Mouse (Mus musculus): ENCODE data around the gene Plekha4. TPM values are rescaled to one million over a fixed set of nuclear protein-coding genes. Genes with fewer than 3 reads are reported as not detected.

The Plekha4 gene
- polyA plus RNA-seq, 1 experiment, result not detected

DNA sequence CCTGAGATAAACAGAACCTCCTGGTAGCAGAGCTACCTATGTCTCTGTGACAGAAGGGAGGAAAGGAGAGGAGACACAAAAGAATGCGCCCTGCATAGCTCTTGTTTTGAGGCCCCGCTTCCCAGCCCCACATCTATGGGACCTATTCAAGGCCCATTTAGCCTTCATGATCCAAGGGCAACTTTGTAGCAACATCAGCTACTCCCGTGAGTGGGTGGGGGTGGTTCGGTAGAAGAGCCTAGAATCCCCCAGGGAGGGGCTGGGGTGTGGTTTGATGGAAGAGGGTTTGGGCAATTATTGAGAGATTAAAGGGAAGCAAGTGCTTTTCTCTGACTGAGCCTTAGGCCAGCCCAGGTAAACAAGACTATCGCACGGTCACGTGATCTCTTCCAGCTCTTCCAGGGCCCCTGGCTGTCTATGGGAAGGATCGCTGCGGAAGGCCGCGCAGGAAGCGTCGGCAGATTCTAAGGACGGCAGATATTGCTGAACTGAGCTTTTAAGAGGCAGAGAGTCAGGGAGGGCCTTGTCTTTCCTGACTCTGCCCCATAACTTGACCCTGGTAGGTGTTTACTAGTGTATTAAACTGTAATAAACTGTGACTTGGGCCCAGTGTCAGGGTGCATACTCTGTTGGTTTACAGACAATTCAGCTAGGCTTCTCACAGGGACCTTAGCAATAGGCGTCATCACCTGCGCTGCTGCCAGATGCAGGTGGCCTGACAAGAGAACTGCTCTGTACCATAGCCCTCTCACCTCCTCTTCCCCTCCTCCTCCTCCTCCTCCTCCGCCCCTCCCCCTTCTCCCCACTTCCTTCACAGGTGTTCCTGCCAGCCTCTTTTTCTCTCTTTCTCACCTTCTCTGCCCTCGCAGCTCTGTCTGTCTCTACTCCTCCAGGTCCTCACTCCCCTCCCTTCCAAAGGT is 73.1 kb downstream of the Plekha4 start:
- Histone ChIP-seq H3K4me3 (ENCODE audit: insufficient read depth, low read depth, low read length) (no peak overlapping the region), H3K27ac (ENCODE audit: insufficient read depth, low read depth, low read length) (no peak overlapping the region), H3K4me1 (ENCODE audit: control insufficient read depth, insufficient read depth, low read length) (no peaks in the 10 kb centered on the region)
- TF ChIP-seq POLR2A (IDR thresholded peaks at IDR 0.05; ENCODE audit: insufficient read depth, low read depth, low read length) (no peak), CTCF (IDR thresholded peaks at IDR 0.05; ENCODE audit: insufficient read depth, low read depth, low read length) (no peak)
- WGBS, result 67% methylated on average over 18 of the region's 18 CpGs

Other genes with a start within 250 kb of the Plekha4 start
- gene Slc6a21, start 248.8 kb upstream of the Plekha4 start, polyA plus RNA-seq (2012; ENCODE audit: insufficient read depth, insufficient read length, low replicate concordance, missing spikeins), result not detected in 2 replicates
- gene Trpm4, start 192.6 kb upstream of the Plekha4 start, polyA plus RNA-seq (2012; ENCODE audit: insufficient read depth, insufficient read length, low replicate concordance, missing spikeins), result not detected in 2 replicates
- gene Hrc, start 191.0 kb upstream of the Plekha4 start, polyA plus RNA-seq (2012; ENCODE audit: insufficient read depth, insufficient read length, low replicate concordance, missing spikeins), result not detected in 2 replicates
- gene Ppfia3, start 159.3 kb upstream of the Plekha4 start, polyA plus RNA-seq (2012; ENCODE audit: insufficient read depth, insufficient read length, low replicate concordance, missing spikeins), result not detected in 2 replicates
- gene Lin7b, start 155.7 kb upstream of the Plekha4 start, polyA plus RNA-seq (2012; ENCODE audit: insufficient read depth, insufficient read length, low replicate concordance, missing spikeins), result not detected in 2 replicates
- gene Snrnp70, start 130.6 kb upstream of the Plekha4 start, polyA plus RNA-seq (2012; ENCODE audit: insufficient read depth, insufficient read length, low replicate concordance, missing spikeins), result 1,039 and 1,720 TPM in 2 replicates
- gene Kcna7, start 120.7 kb upstream of the Plekha4 start, polyA plus RNA-seq (2012; ENCODE audit: insufficient read depth, insufficient read length, low replicate concordance, missing spikeins), result not detected in 2 replicates
- not detected in 2 replicates for gene Ntf5, start 112.6 kb upstream of the Plekha4 start, polyA plus RNA-seq (2012; ENCODE audit: insufficient read depth, insufficient read length, low replicate concordance, missing spikeins)
- gene Lhb, start 105.5 kb upstream of the Plekha4 start, polyA plus RNA-seq (2012; ENCODE audit: insufficient read depth, insufficient read length, low replicate concordance, missing spikeins), result not detected in 2 replicates
- gene Gys1, start 91.5 kb upstream of the Plekha4 start, polyA plus RNA-seq (2012; ENCODE audit: insufficient read depth, insufficient read length, low replicate concordance, missing spikeins), result not detected in 2 replicates
- not detected in 2 replicates for gene Ruvbl2, start 88.2 kb upstream of the Plekha4 start, polyA plus RNA-seq (2012; ENCODE audit: insufficient read depth, insufficient read length, low replicate concordance, missing spikeins)
- 553 and 835 TPM in 2 replicates for gene Ftl1, start 66.4 kb upstream of the Plekha4 start, polyA plus RNA-seq (2012; ENCODE audit: insufficient read depth, insufficient read length, low replicate concordance, missing spikeins)
- not detected in 2 replicates for gene Bax, start 59.4 kb upstream of the Plekha4 start, polyA plus RNA-seq (2012; ENCODE audit: insufficient read depth, insufficient read length, low replicate concordance, missing spikeins)
- gene Tulp2, start 44.5 kb upstream of the Plekha4 start, polyA plus RNA-seq (2012; ENCODE audit: insufficient read depth, insufficient read length, low replicate concordance, missing spikeins), result not detected in 2 replicates
- gene Gm45808, start 39.5 kb upstream of the Plekha4 start, polyA plus RNA-seq (2012; ENCODE audit: insufficient read depth, insufficient read length, low replicate concordance, missing spikeins), result not detected in 2 replicates
- gene Dhdh, start 37.5 kb upstream of the Plekha4 start, polyA plus RNA-seq (2012; ENCODE audit: insufficient read depth, insufficient read length, low replicate concordance, missing spikeins), result not detected in 2 replicates
- not detected in 2 replicates for gene Nucb1, start 15.9 kb upstream of the Plekha4 start, polyA plus RNA-seq (2012; ENCODE audit: insufficient read depth, insufficient read length, low replicate concordance, missing spikeins)
- not detected in 2 replicates for gene Ppp1r15a, start 62 bp upstream of the Plekha4 start, polyA plus RNA-seq (2012; ENCODE audit: insufficient read depth, insufficient read length, low replicate concordance, missing spikeins)
- gene Hsd17b14, start 28.6 kb downstream of the Plekha4 start, polyA plus RNA-seq (2012; ENCODE audit: insufficient read depth, insufficient read length, low replicate concordance, missing spikeins), result not detected in 2 replicates
- not detected in 2 replicates for gene Bcat2, start 43.8 kb downstream of the Plekha4 start, polyA plus RNA-seq (2012; ENCODE audit: insufficient read depth, insufficient read length, low replicate concordance, missing spikeins)
- gene Fgf21, start 89.2 kb downstream of the Plekha4 start, polyA plus RNA-seq (2012; ENCODE audit: insufficient read depth, insufficient read length, low replicate concordance, missing spikeins), result not detected in 2 replicates
- gene Fut1, start 91.0 kb downstream of the Plekha4 start, polyA plus RNA-seq (2012; ENCODE audit: insufficient read depth, insufficient read length, low replicate concordance, missing spikeins), result not detected in 2 replicates
- not detected in 2 replicates for gene Izumo1, start 95.5 kb downstream of the Plekha4 start, polyA plus RNA-seq (2012; ENCODE audit: insufficient read depth, insufficient read length, low replicate concordance, missing spikeins)
- gene Rasip1, start 101.2 kb downstream of the Plekha4 start, polyA plus RNA-seq (2012; ENCODE audit: insufficient read depth, insufficient read length, low replicate concordance, missing spikeins), result not detected in 2 replicates
- gene Mamstr, start 113.6 kb downstream of the Plekha4 start, polyA plus RNA-seq (2012; ENCODE audit: insufficient read depth, insufficient read length, low replicate concordance, missing spikeins), result not detected in 2 replicates
- not detected in 2 replicates for gene Fut2, start 140.1 kb downstream of the Plekha4 start, polyA plus RNA-seq (2012; ENCODE audit: insufficient read depth, insufficient read length, low replicate concordance, missing spikeins)
- not detected in 2 replicates for gene Ntn5, start 157.7 kb downstream of the Plekha4 start, polyA plus RNA-seq (2012; ENCODE audit: insufficient read depth, insufficient read length, low replicate concordance, missing spikeins)
- not detected in 2 replicates for gene Sec1, start 168.1 kb downstream of the Plekha4 start, polyA plus RNA-seq (2012; ENCODE audit: insufficient read depth, insufficient read length, low replicate concordance, missing spikeins)
- gene Car11, start 173.5 kb downstream of the Plekha4 start, polyA plus RNA-seq (2012; ENCODE audit: insufficient read depth, insufficient read length, low replicate concordance, missing spikeins), result not detected in 2 replicates
- gene Dbp, start 178.8 kb downstream of the Plekha4 start, polyA plus RNA-seq (2012; ENCODE audit: insufficient read depth, insufficient read length, low replicate concordance, missing spikeins), result 386 TPM in 1 of 2 replicates, not detected in the other
- not detected in 2 replicates for gene Rpl18, start 189.1 kb downstream of the Plekha4 start, polyA plus RNA-seq (2012; ENCODE audit: insufficient read depth, insufficient read length, low replicate concordance, missing spikeins)
- gene Sphk2, start 191.7 kb downstream of the Plekha4 start, polyA plus RNA-seq (2012; ENCODE audit: insufficient read depth, insufficient read length, low replicate concordance, missing spikeins), result not detected in 2 replicates
- gene Fam83e, start 194.9 kb downstream of the Plekha4 start, polyA plus RNA-seq (2012; ENCODE audit: insufficient read depth, insufficient read length, low replicate concordance, missing spikeins), result not detected in 2 replicates
- not detected in 2 replicates for gene Spaca4, start 199.5 kb downstream of the Plekha4 start, polyA plus RNA-seq (2012; ENCODE audit: insufficient read depth, insufficient read length, low replicate concordance, missing spikeins)

Data from olfactory bulb, adult 2 months (tissue).